Mouse (Mus musculus): ENCODE data around the gene Snap25. TPM values are rescaled to one million over a fixed set of nuclear protein-coding genes. Genes with fewer than 3 reads are reported as not detected.

Gene Snap25
- polyA plus RNA-seq, 1 experiment from 2014 or later, result 53.5 TPM

- Histone ChIP-seq H3K36me3 (ENCODE audit: control insufficient read depth, insufficient read depth, low read length) (no peaks in the 10 kb centered on the region), H3K27me3 (replicated peaks; ENCODE audit: control insufficient read depth, insufficient read depth, low read length) (no peaks in the 10 kb centered on the region), H3K27ac (ENCODE audit: low read depth, low read length) (no peak overlapping the region), H3K9ac (ENCODE audit: low read length) (no peak overlapping the region), H3K4me1 (ENCODE audit: control insufficient read depth, insufficient read depth, low read length) (no peaks in the 10 kb centered on the region), H3K4me3 (ENCODE audit: low read depth, low read length) (no peak overlapping the region), H3K9me3 (replicated peaks; ENCODE audit: control insufficient read depth, low read length) (no peaks in the 10 kb centered on the region), H3K4me2 (ENCODE audit: low read length) (no peak overlapping the region)
- ATAC-seq (no peak), DNase-seq (ENCODE audit: low spot score) (no peak)
- 79% methylated on average over 2 of the region's 2 CpGs for WGBS
Measured at GRCm38 (mm10) chr2:136703376-136703775, 9.9 kb upstream of the Snap25 start.

GRCm38 (mm10) chr2:136711155-136711554 lies 2.1 kb upstream of the Snap25 start:
- Histone ChIP-seq H3K9me3 (replicated peaks; ENCODE audit: control insufficient read depth, low read length) (no peaks in the 10 kb centered on the region), H3K4me3 (ENCODE audit: low read depth, low read length) (no peak overlapping the region), H3K9ac (ENCODE audit: low read length) (no peak overlapping the region), H3K27me3 (replicated peaks; ENCODE audit: control insufficient read depth, insufficient read depth, low read length) (no peaks in the 10 kb centered on the region), H3K36me3 (ENCODE audit: control insufficient read depth, insufficient read depth, low read length) (no peaks in the 10 kb centered on the region), H3K27ac (ENCODE audit: low read depth, low read length) (no peak overlapping the region), H3K4me2 (ENCODE audit: low read length) (no peak overlapping the region), H3K4me1 (ENCODE audit: control insufficient read depth, insufficient read depth, low read length) (peaks cover 7% of the 10 kb centered on the region; the same call in 1 of the 2 replicates)
- ATAC-seq, result no peak
- 26% methylated on average over 3 of the region's 3 CpGs for WGBS
- no peak for DNase-seq (ENCODE audit: low spot score)

DNA sequence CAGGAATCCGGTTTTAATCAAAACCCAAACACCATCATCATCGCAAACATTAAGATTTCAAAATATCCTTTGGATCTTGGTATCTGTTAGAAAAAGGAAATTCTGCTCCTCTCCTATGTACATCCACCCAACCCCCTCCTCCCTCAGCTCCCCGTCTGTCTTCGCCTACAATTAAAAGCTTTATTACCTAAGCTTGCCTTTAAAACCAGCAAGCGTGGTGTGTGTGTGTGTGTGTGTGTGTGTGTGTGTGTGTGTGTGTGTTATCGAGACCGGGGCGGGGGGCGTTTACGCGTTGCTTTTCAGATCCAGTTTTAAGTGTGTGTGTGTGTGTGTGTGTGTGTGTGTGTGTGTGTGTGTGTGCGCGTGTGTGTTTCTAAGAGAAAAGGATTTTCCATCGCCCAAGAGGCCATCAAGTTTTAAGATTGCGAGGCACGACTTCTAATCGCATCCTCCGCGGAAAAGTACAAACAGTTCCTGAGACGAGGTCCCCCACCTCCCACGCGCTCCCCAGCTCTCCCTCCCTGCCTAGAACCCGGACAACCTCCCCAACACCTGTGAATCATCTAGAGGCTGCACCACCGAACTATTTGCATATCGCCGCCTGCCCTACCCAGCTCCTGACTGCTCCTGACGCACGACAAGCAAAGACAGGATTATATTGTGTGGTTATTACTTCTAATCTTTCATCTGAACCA lies 1.4 kb upstream of the Snap25 start:
- H3K9me3 ChIP-seq (replicated peaks; ENCODE audit: control insufficient read depth, low read length), result no peaks in the 10 kb centered on the region
- H3K27me3 ChIP-seq (replicated peaks; ENCODE audit: control insufficient read depth, insufficient read depth, low read length), result no peaks in the 10 kb centered on the region
- peak overlapping the region; percentile 48 for H3K9ac ChIP-seq (ENCODE audit: low read length)
- ATAC-seq, result 0 out of 2 replicates have a peak, but pooled peaks have one; percentile 18
- DNase-seq (ENCODE audit: low spot score), result peak; percentile 44
- peak overlapping the region; percentile 59 for H3K4me2 ChIP-seq (ENCODE audit: low read length)
- peak overlapping the region; percentile 60 for H3K4me3 ChIP-seq (ENCODE audit: low read depth, low read length)
- 3% methylated on average over 28 of the region's 28 CpGs for WGBS
- H3K27ac ChIP-seq (ENCODE audit: low read depth, low read length), result no peak overlapping the region
- peaks cover 7% of the 10 kb centered on the region; the same call in 1 of the 2 replicates for H3K4me1 ChIP-seq (ENCODE audit: control insufficient read depth, insufficient read depth, low read length)
- no peaks in the 10 kb centered on the region for H3K36me3 ChIP-seq (ENCODE audit: control insufficient read depth, insufficient read depth, low read length)

DNA sequence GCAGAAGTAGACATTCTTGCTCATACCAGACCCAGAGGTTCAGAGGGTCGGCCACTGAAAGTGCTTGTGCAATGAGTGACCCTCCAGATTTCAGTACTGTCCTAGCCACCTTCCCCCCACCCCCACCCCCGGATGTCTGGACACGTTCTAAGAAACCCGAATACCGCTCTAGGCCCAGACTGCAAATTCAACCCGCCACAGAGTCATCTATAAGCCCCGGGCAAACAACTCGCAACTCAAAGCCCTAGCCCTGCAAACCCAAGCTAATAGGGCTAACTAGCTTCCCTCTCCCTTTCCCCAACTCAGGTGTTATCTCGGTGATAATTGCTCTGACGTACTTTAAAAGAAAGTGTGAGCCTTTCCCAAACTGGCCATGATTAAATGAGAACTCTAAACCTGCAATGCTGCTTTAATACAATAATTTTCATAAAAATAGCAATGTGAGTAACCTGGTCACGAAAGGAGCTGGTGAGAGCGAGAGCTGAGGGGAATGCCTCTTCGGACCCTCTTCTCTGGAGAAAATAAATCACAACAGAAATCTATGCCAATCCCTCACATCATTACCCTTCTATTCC lies 725 bp upstream of the Snap25 start:
- peak; percentile 19; the same call in 1 of the 2 replicates for ATAC-seq
- no peaks in the 10 kb centered on the region for H3K9me3 ChIP-seq (replicated peaks; ENCODE audit: control insufficient read depth, low read length)
- H3K36me3 ChIP-seq (ENCODE audit: control insufficient read depth, insufficient read depth, low read length), result no peaks in the 10 kb centered on the region
- peaks cover 7% of the 10 kb centered on the region; the same call in 1 of the 2 replicates for H3K4me1 ChIP-seq (ENCODE audit: control insufficient read depth, insufficient read depth, low read length)
- H3K9ac ChIP-seq (ENCODE audit: low read length), result peak overlapping the region; percentile 48
- WGBS, result 2% methylated on average over 13 of the region's 13 CpGs
- peak overlapping the region; percentile 59 for H3K4me2 ChIP-seq (ENCODE audit: low read length)
- no peaks in the 10 kb centered on the region for H3K27me3 ChIP-seq (replicated peaks; ENCODE audit: control insufficient read depth, insufficient read depth, low read length)
- 0 out of 2 replicates have a peak overlapping the region, but pooled peaks have one; percentile 89 for H3K27ac ChIP-seq (ENCODE audit: low read depth, low read length)
- DNase-seq (ENCODE audit: low spot score), result peak; percentile 22
- H3K4me3 ChIP-seq (ENCODE audit: low read depth, low read length), result peak overlapping the region; percentile 60

GRCm38 (mm10) chr2:136714008-136714411 lies 757 bp downstream of the Snap25 start:
- Histone ChIP-seq H3K9ac (ENCODE audit: low read length) (peak overlapping the region; percentile 80), H3K4me1 (ENCODE audit: control insufficient read depth, insufficient read depth, low read length) (peaks cover 7% of the 10 kb centered on the region; the same call in 1 of the 2 replicates), H3K4me2 (ENCODE audit: low read length) (peak overlapping the region; percentile 59), H3K4me3 (ENCODE audit: low read depth, low read length) (peak overlapping the region; percentile 60), H3K9me3 (replicated peaks; ENCODE audit: control insufficient read depth, low read length) (no peaks in the 10 kb centered on the region), H3K27ac (ENCODE audit: low read depth, low read length) (peak overlapping the region; percentile 89), H3K27me3 (replicated peaks; ENCODE audit: control insufficient read depth, insufficient read depth, low read length) (no peaks in the 10 kb centered on the region), H3K36me3 (ENCODE audit: control insufficient read depth, insufficient read depth, low read length) (no peaks in the 10 kb centered on the region)
- DNase-seq (ENCODE audit: low spot score), result peak; percentile 67
- WGBS, result under 1% methylated on average over 22 of the region's 22 CpGs
- ATAC-seq, result peak; percentile 70

DNA sequence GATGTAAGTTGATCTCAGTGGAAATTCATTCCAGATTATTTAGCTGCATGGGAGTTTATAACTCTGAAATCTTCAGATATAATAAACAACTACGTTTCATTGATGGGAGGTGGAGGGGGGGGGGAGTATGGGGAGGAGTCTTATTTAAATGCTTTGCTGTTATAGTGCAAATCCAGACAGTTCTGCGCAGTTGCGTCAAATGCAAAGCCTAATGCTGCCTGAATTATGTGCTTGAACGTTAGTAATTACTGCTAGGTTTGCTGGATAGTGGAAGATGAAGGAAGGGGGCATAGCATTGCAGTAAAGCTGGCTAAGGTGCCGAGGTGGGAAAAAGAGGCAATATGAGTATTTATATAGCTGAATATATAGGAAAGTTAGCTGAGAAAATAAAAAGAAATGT lies 2.3 kb downstream of the Snap25 start:
- Histone ChIP-seq H3K36me3 (ENCODE audit: control insufficient read depth, insufficient read depth, low read length) (no peaks in the 10 kb centered on the region), H3K27ac (ENCODE audit: low read depth, low read length) (no peak overlapping the region), H3K27me3 (replicated peaks; ENCODE audit: control insufficient read depth, insufficient read depth, low read length) (no peaks in the 10 kb centered on the region), H3K4me3 (ENCODE audit: low read depth, low read length) (peak overlapping the region; percentile 8; the same call in 1 of the 2 replicates), H3K9me3 (replicated peaks; ENCODE audit: control insufficient read depth, low read length) (no peaks in the 10 kb centered on the region), H3K9ac (ENCODE audit: low read length) (no peak overlapping the region), H3K4me2 (ENCODE audit: low read length) (peak overlapping the region; percentile 59), H3K4me1 (ENCODE audit: control insufficient read depth, insufficient read depth, low read length) (peaks cover 7% of the 10 kb centered on the region; the same call in 1 of the 2 replicates)
- ATAC-seq, result no peak
- peak; percentile 18 for DNase-seq (ENCODE audit: low spot score)
- 71% methylated on average over 5 of the region's 5 CpGs for WGBS

DNA sequence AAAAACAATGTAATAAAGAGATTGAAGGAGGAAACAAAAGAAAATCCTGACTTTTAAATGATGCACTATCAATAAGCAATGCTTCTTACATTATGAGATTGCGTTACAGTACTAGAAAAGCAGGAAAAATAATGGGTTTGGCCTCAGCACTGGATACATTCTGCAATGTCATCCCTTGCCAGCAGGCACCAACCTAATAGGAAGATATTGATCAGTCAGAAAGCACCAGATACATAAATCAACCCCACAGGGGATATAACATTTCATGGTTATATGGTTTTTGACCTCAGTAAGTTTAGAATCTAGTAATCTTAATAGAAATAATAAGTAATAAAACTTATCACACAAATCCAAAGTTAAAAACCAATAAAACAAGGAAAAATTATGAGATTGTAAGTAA lies 3.1 kb downstream of the Snap25 start:
- Histone ChIP-seq H3K27ac (ENCODE audit: low read depth, low read length) (no peak overlapping the region), H3K4me2 (ENCODE audit: low read length) (no peak overlapping the region), H3K27me3 (replicated peaks; ENCODE audit: control insufficient read depth, insufficient read depth, low read length) (no peaks in the 10 kb centered on the region), H3K4me1 (ENCODE audit: control insufficient read depth, insufficient read depth, low read length) (peaks cover 7% of the 10 kb centered on the region; the same call in 1 of the 2 replicates), H3K9ac (ENCODE audit: low read length) (no peak overlapping the region), H3K36me3 (ENCODE audit: control insufficient read depth, insufficient read depth, low read length) (no peaks in the 10 kb centered on the region), H3K4me3 (ENCODE audit: low read depth, low read length) (no peak overlapping the region), H3K9me3 (replicated peaks; ENCODE audit: control insufficient read depth, low read length) (no peaks in the 10 kb centered on the region)
- DNase-seq (ENCODE audit: low spot score) (no peak), ATAC-seq (no peak)
- 82% methylated on average over 1 of the region's 1 CpGs for WGBS

DNA sequence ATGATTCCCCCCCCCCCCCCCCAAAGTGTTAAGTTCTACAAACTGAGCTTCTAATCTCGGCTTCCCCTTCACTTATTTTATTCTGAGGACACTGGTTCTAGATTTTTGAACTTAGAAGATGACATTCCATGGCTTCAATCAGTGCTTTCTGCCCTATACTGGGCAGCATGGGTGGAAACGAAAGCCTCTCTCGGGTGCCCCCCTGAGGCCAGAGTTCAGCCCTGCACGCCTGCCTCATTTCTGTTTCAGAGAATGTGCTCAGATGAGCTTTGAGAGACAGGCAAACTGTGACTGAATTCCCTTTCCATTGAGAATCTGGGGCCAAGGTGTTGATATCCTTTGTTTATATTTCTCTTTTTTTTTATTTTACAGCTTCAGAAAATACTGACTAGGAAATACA lies 7.0 kb downstream of the Snap25 start:
- DNase-seq (ENCODE audit: low spot score) (peak; percentile 23), ATAC-seq (no peak)
- H3K27ac ChIP-seq (ENCODE audit: low read depth, low read length), result no peak overlapping the region
- no peaks in the 10 kb centered on the region for H3K27me3 ChIP-seq (replicated peaks; ENCODE audit: control insufficient read depth, insufficient read depth, low read length)
- no peaks in the 10 kb centered on the region for H3K36me3 ChIP-seq (ENCODE audit: control insufficient read depth, insufficient read depth, low read length)
- H3K4me2 ChIP-seq (ENCODE audit: low read length), result no peak overlapping the region
- no peaks in the 10 kb centered on the region for H3K9me3 ChIP-seq (replicated peaks; ENCODE audit: control insufficient read depth, low read length)
- H3K9ac ChIP-seq (ENCODE audit: low read length), result no peak overlapping the region
- no peak overlapping the region for H3K4me3 ChIP-seq (ENCODE audit: low read depth, low read length)
- no peaks in the 10 kb centered on the region for H3K4me1 ChIP-seq (ENCODE audit: control insufficient read depth, insufficient read depth, low read length)
- WGBS, result 36% methylated on average over 4 of the region's 4 CpGs

DNA sequence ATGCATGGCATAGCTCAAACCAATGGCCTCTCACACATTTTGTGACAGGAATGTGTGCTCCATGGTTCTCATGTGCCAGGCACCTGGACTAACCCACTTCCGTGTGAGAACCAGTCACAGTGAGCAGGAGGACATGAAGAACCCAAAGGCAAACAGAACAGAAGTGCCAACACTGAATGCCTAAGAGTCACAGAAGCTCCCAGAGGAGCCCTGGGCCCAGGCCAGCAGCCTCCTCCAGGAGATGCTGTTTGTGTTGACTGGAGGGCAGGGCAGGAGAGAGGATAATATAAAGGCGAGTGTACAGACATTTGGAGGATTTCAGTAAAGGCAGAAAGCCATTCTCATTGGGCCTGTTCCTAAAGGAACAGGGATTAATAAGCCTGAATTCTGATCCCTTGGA lies 25.0 kb downstream of the Snap25 start:
- ATAC-seq (no peak), DNase-seq (ENCODE audit: low spot score) (no peak)
- Histone ChIP-seq H3K9me3 (replicated peaks; ENCODE audit: control insufficient read depth, low read length) (0 out of 2 replicates have a peak, but pooled peaks cover 4% of the 10 kb centered on the region), H3K4me2 (ENCODE audit: low read length) (no peak overlapping the region), H3K4me3 (ENCODE audit: low read depth, low read length) (no peak overlapping the region), H3K27me3 (replicated peaks; ENCODE audit: control insufficient read depth, insufficient read depth, low read length) (no peaks in the 10 kb centered on the region), H3K4me1 (ENCODE audit: control insufficient read depth, insufficient read depth, low read length) (no peaks in the 10 kb centered on the region), H3K27ac (ENCODE audit: low read depth, low read length) (no peak overlapping the region), H3K9ac (ENCODE audit: low read length) (no peak overlapping the region), H3K36me3 (ENCODE audit: control insufficient read depth, insufficient read depth, low read length) (no peaks in the 10 kb centered on the region)
- WGBS, result 68% methylated on average over 2 of the region's 2 CpGs

Data from forebrain, embryonic 14.5 days (tissue).